Mouse (Mus musculus) duodenum, adult 2 months (tissue): Measurements from ENCODE around the gene Rmnd5b. TPM values are rescaled to one million over a fixed set of nuclear protein-coding genes. Genes with fewer than 3 reads are reported as not detected.

ENCODE experiments used
- polyA plus RNA-seq: library from polyadenylated mRNA; depleted of rRNA; stranded (reverse); fragments of >200 nt; gene quantifications from 2 replicates; pipeline ENCODE4 v1.2.3, GENCODE M21; 2012; ENCODE audit warnings: low replicate concordance; rRNA removed

The Rmnd5b gene
- polyA plus RNA-seq: 39.5 and 58.5 TPM in 2 replicates

GRCm38 (mm10) chr11:51635525-51636322 lies at the start of gene Rmnd5b:
Gene Rmnd5b (minus strand): TSS chr11:51635896.

GRCm38 (mm10) chr11:51650691-51651515 lies 15.2 kb upstream of the Rmnd5b start, which contains the start of the genes N4bp3 and D930048N14Rik:
Gene N4bp3 (minus strand): TSS chr11:51650842.
Gene D930048N14Rik (plus strand): TSS chr11:51650954.

GRCm38 (mm10) chr11:51619409-51620060 lies 16.2 kb downstream of the Rmnd5b start, which contains the start of gene Nhp2:
Gene Nhp2 (plus strand): TSS chr11:51619735.

GRCm38 (mm10) chr11:51606447-51607095 lies 29.1 kb downstream of the Rmnd5b start, which contains the start of gene Hnrnpab:
Gene Hnrnpab (minus strand): TSS chr11:51606847.

GRCm38 (mm10) chr11:51584431-51585248 lies 51.1 kb downstream of the Rmnd5b start, which contains the start of gene Phykpl:
Gene Phykpl (plus strand): TSS chr11:51584757.

Other genes starting within 250 kb of the Rmnd5b start
- 14.5 and 15.1 TPM in 2 replicates for gene Phykpl, start 51.1 kb downstream of the Rmnd5b start, polyA plus RNA-seq
- 168 and 431 TPM in 2 replicates for gene Hnrnpab, start 29.0 kb downstream of the Rmnd5b start, polyA plus RNA-seq
- 52.1 and 58.5 TPM in 2 replicates for gene Nhp2, start 16.2 kb downstream of the Rmnd5b start, polyA plus RNA-seq
- 5.3 and 6.5 TPM in 2 replicates for gene N4bp3, start 14.9 kb upstream of the Rmnd5b start, polyA plus RNA-seq
- gene D930048N14Rik, start 15.1 kb upstream of the Rmnd5b start, polyA plus RNA-seq: 3.4 and 5.4 TPM in 2 replicates
- 1.7 and 3.0 TPM in 2 replicates for gene 0610009B22Rik, start 53.0 kb upstream of the Rmnd5b start, polyA plus RNA-seq
- 26.1 and 34.4 TPM in 2 replicates for gene Sec24a, start 127.7 kb upstream of the Rmnd5b start, polyA plus RNA-seq
- 12.2 and 17.2 TPM in 2 replicates for gene Sar1b, start 127.8 kb upstream of the Rmnd5b start, polyA plus RNA-seq
- 4.6 and 5.0 TPM in 2 replicates for gene Jade2, start 221.8 kb upstream of the Rmnd5b start, polyA plus RNA-seq